Mouse (Mus musculus) left cerebral cortex, adult 8-10 months (tissue): ENCODE measurements around the gene Anks1b. TPM values are rescaled to one million over a fixed set of nuclear protein-coding genes. Genes with fewer than 3 reads are reported as not detected.
A peak's percentile ranks its signal among the peaks of the same experiment; 100 is the strongest.

Source experiments
- DNase-seq, 2 experiments: peaks; one replicate each; pipeline ENCODE4 v3.0.0; 2022; ENCODE audit warnings: low spot score in 2 of 2
- total RNA-seq, 4 experiments: library from RNA; stranded (reverse); gene quantifications; 2 replicates each; pipeline ENCODE4 v1.2.4; 2022

The Anks1b gene
- total RNA-seq, 4 experiments from 2014 or later: 419 to 472 (median 449) TPM

- DNase-seq: no peak
These were observed 931.3 kb downstream of the Anks1b start for GRCm38 (mm10) chr10:90804602-90805095.

GRCm38 (mm10) chr10:90808616-90809310, 935.5 kb downstream of the Anks1b start:
- DNase-seq: no peak

GRCm38 (mm10) chr10:90809911-90810590, 936.7 kb downstream of the Anks1b start:
- no peak for DNase-seq

GRCm38 (mm10) chr10:90811446-90811845, 938.1 kb downstream of the Anks1b start:
- no peak for DNase-seq

- DNase-seq: no peak
These were observed 940.0 kb downstream of the Anks1b start for GRCm38 (mm10) chr10:90813326-90813725.

GRCm38 (mm10) chr10:90814412-90814811, 941.1 kb downstream of the Anks1b start:
- no peak for DNase-seq

GRCm38 (mm10) chr10:90818246-90818937, 945.1 kb downstream of the Anks1b start:
- DNase-seq: no peak

- DNase-seq: no peak
These were observed 950.1 kb downstream of the Anks1b start for GRCm38 (mm10) chr10:90823438-90823837.

- no peak for DNase-seq
These were observed 951.4 kb downstream of the Anks1b start for GRCm38 (mm10) chr10:90824692-90825091.

- no peak for DNase-seq
These were observed 953.6 kb downstream of the Anks1b start for GRCm38 (mm10) chr10:90826939-90827338.

GRCm38 (mm10) chr10:90828581-90829393, 955.5 kb downstream of the Anks1b start:
- peak; percentile 67 to 71 for DNase-seq

- peak in 1 of 2 experiments; percentile 54 for DNase-seq
These were observed 956.3 kb downstream of the Anks1b start for GRCm38 (mm10) chr10:90829394-90830267.

GRCm38 (mm10) chr10:90830268-90830585, 956.9 kb downstream of the Anks1b start:
- DNase-seq: no peak

GRCm38 (mm10) chr10:90830591-90831287, 957.4 kb downstream of the Anks1b start:
- peak in 1 of 2 experiments; percentile 54 for DNase-seq

- no peak for DNase-seq
These were observed 957.9 kb downstream of the Anks1b start for GRCm38 (mm10) chr10:90831288-90831626.

GRCm38 (mm10) chr10:90834306-90834705, 961.0 kb downstream of the Anks1b start:
- DNase-seq: peak in 1 of 2 experiments; percentile 46

- peak in 1 of 2 experiments; percentile 40 for DNase-seq
These were observed 961.9 kb downstream of the Anks1b start for GRCm38 (mm10) chr10:90835195-90835594.

GRCm38 (mm10) chr10:90839611-90840335, 966.5 kb downstream of the Anks1b start:
- no peak for DNase-seq

- no peak for DNase-seq
These were observed 969.1 kb downstream of the Anks1b start for GRCm38 (mm10) chr10:90842398-90842797.
